Mouse (Mus musculus): ENCODE measurements around the gene 1500009C09Rik. TPM values are rescaled to one million over a fixed set of nuclear protein-coding genes. Genes with fewer than 3 reads are reported as not detected.
A peak's percentile ranks its signal among the peaks of the same experiment; 100 is the strongest.

1500009C09Rik gene
- polyA plus RNA-seq, 1 experiment = 0.19 TPM

DNA sequence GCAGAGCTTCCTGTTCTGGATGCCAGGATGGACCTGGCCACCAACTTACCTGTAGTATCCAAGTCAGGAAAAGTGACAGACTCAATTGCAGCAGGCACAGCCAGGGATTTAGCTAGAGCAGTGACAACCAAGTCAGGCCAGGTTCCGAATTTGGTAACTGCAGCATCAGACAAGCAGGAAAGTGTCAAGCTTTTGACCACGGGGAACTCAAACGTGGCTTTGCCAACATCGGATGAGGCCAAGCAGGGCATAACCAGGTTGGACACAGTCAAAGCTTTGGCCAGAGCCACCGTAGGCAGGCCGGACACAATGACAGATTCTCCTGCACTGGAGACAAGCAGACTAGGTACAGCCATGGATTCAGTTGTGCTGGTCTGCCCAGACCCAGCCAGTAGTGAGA, 20.1 kb downstream of the 1500009C09Rik start:
- no peaks in the 10 kb centered on the region for H3K36me3 ChIP-seq (ENCODE audit: control insufficient read depth, insufficient read depth, low read length)
- WGBS = 81% methylated on average over 6 of the region's 6 CpGs
- H3K4me1 ChIP-seq (ENCODE audit: control insufficient read depth, insufficient read depth, insufficient read length, low read length) = peaks cover 2% of the 10 kb centered on the region
- H3K4me3 ChIP-seq (ENCODE audit: low read depth, low read length) = no peak overlapping the region
- TF ChIP-seq CTCF (IDR thresholded peaks at IDR 0.05; ENCODE audit: extremely low read depth, insufficient read length, insufficient replicate concordance, low read depth, low read length) (no peak), POLR2A (IDR thresholded peaks at IDR 0.05; ENCODE audit: low read depth, low read length) (no peak)
- no peak overlapping the region for H3K27ac ChIP-seq (ENCODE audit: insufficient read depth, low read depth, low read length)
- peaks cover 32% of the 10 kb centered on the region for H3K27me3 ChIP-seq (ENCODE audit: control insufficient read depth, insufficient read depth, low read length)

DNA sequence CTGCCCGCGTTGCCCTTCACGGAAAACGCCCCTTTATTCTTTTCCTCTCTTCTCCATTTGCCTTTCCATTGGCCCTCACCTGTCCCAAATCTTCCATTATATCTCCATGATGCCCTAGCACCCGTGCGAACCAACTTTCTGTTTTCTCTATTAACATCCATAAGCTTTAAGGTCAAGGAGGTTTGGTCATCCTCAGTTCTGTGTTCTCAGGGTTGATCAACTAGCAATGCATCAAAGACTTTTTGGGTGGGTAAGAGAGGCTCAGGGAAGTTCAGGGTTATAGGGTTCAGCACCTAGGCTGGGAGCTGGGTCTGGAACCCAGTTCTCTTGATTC, 22.4 kb downstream of the 1500009C09Rik start, which contains the start of gene Sept3:
TSS of gene Sept3 (plus strand) at position 301 of the 334 bp plus-strand sequence.
- H3K27ac ChIP-seq (ENCODE audit: insufficient read depth, low read depth, low read length) = no peak within 1 kb of the TSS
- WGBS = 36% methylated on average over 6 of the region's 6 CpGs

DNA sequence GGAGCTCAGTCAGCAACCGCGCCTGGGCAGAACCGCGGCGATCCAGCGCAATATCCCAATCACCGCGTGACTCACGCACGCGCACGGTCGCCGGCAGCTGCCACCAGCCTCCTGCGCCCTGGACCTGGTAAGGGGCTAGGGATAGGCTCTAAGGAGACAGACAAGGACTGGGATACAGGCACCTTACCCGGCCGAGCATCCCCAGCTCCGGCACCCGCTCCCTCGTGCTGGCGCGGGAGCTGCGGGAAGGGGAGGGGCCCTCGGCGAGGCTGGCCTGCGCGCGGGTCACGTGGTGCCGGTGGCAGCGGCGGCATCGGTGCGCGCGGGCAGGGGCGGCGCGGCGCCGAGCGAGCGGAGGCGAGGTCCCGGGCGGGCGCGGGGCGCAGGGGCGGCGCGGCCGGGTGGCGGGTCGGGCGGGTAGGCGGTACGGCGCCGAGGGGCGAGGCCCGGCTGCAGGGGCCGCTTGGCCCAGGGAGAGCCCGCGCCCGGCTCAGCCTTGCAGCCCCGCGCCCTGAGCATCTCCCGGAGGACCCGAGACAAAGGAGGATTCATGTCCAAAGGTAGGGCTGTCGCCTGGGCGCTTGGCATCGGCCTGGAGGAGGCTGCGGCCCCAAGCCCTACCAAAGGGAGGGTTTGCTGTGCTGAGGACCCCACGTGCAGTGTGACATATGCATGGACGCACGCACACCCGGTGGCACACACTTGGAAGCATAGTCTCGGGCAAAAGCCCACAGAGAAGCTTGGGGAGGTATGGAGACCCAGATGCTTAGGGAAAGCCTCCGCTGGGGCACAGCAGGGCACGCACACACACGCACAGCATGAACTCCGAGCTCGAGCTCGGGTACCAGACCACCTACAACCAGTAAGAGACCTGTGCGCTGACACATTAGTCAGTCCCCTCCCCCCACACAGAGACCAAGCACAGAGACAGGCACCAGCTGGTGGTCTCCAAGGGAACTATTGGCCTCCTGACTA, 23.0 kb downstream of the 1500009C09Rik start:
- WGBS = 2% methylated on average over 86 of the region's 86 CpGs
- Histone ChIP-seq H3K27me3 (ENCODE audit: control insufficient read depth, insufficient read depth, low read length) (peaks cover 32% of the 10 kb centered on the region), H3K36me3 (ENCODE audit: control insufficient read depth, insufficient read depth, low read length) (no peaks in the 10 kb centered on the region), H3K27ac (ENCODE audit: insufficient read depth, low read depth, low read length) (no peak overlapping the region), H3K4me1 (ENCODE audit: control insufficient read depth, insufficient read depth, insufficient read length, low read length) (peaks cover 2% of the 10 kb centered on the region), H3K4me3 (ENCODE audit: low read depth, low read length) (peak overlapping the region; percentile 45)
- TF ChIP-seq CTCF (IDR thresholded peaks at IDR 0.05; ENCODE audit: extremely low read depth, insufficient read length, insufficient replicate concordance, low read depth, low read length) = no peak
- TF ChIP-seq POLR2A (IDR thresholded peaks at IDR 0.05; ENCODE audit: low read depth, low read length) = no peak

More for the DNA sequence above, 22.4 kb downstream of the 1500009C09Rik start, which contains the start of gene Sept3:
- Histone ChIP-seq H3K27me3 (ENCODE audit: control insufficient read depth, insufficient read depth, low read length) (peaks cover 32% of the 10 kb centered on the region), H3K4me3 (ENCODE audit: low read depth, low read length) (peak within 1 kb of the TSS; percentile 45), H3K4me1 (ENCODE audit: control insufficient read depth, insufficient read depth, insufficient read length, low read length) (peaks cover 2% of the 10 kb centered on the region), H3K36me3 (ENCODE audit: control insufficient read depth, insufficient read depth, low read length) (no peaks in the 10 kb centered on the region)
- no peak for TF ChIP-seq CTCF (IDR thresholded peaks at IDR 0.05; ENCODE audit: extremely low read depth, insufficient read length, insufficient replicate concordance, low read depth, low read length)
- TF ChIP-seq POLR2A (IDR thresholded peaks at IDR 0.05; ENCODE audit: low read depth, low read length) = no peak

DNA sequence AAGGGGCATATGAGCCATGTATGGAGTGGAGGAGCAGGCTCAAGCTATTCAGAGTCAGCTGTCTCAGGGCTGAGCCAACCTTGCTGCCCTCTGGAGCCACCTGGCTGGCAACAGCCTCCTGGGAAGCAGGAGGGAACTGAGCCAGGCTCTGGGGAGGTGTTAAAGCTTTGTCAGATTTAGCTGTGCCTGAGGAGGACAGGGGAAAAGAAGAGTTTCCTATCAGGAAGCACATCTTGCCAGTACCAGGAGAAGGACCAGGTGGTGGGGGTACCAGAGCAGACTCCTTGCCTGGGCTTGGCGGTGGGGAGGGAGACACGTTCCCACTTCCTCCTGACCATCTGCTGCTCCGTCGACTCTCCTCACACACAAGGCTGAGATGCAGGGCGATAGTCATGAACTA, 25.4 kb downstream of the 1500009C09Rik start:
- WGBS = 69% methylated on average over 5 of the region's 5 CpGs
- no peak for TF ChIP-seq CTCF (IDR thresholded peaks at IDR 0.05; ENCODE audit: extremely low read depth, insufficient read length, insufficient replicate concordance, low read depth, low read length)
- no peak for TF ChIP-seq POLR2A (IDR thresholded peaks at IDR 0.05; ENCODE audit: low read depth, low read length)
- Histone ChIP-seq H3K36me3 (ENCODE audit: control insufficient read depth, insufficient read depth, low read length) (no peaks in the 10 kb centered on the region), H3K27ac (ENCODE audit: insufficient read depth, low read depth, low read length) (no peak overlapping the region), H3K4me1 (ENCODE audit: control insufficient read depth, insufficient read depth, insufficient read length, low read length) (peaks cover 2% of the 10 kb centered on the region), H3K27me3 (ENCODE audit: control insufficient read depth, insufficient read depth, low read length) (peaks cover 29% of the 10 kb centered on the region), H3K4me3 (ENCODE audit: low read depth, low read length) (no peak overlapping the region)

DNA sequence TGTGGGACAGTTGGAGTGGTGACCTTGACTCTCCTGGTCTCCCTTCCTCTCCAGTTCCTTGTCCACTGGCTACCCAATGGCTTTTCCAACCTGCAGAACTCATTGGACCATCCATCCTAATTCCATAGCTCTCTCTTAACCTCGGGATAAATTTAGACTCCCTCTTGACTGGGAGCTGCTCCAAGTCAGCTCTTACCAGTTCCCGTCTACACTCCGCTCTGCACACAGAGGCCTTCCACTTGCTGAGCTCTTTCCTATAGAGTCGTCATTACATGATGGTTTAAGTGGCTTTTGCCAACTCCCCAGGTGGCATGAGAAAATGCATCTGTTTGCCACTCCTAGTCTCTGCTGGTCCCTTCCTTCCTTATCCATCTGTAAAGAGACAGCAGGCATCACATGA, 28.4 kb downstream of the 1500009C09Rik start:
- peaks cover 14% of the 10 kb centered on the region for H3K27me3 ChIP-seq (ENCODE audit: control insufficient read depth, insufficient read depth, low read length)
- no peak overlapping the region for H3K27ac ChIP-seq (ENCODE audit: insufficient read depth, low read depth, low read length)
- no peak overlapping the region for H3K4me3 ChIP-seq (ENCODE audit: low read depth, low read length)
- 64% methylated on average over 4 of the region's 4 CpGs for WGBS
- H3K4me1 ChIP-seq (ENCODE audit: control insufficient read depth, insufficient read depth, insufficient read length, low read length) = no peaks in the 10 kb centered on the region
- H3K36me3 ChIP-seq (ENCODE audit: control insufficient read depth, insufficient read depth, low read length) = no peaks in the 10 kb centered on the region
- no peak for TF ChIP-seq CTCF (IDR thresholded peaks at IDR 0.05; ENCODE audit: extremely low read depth, insufficient read length, insufficient replicate concordance, low read depth, low read length)

DNA sequence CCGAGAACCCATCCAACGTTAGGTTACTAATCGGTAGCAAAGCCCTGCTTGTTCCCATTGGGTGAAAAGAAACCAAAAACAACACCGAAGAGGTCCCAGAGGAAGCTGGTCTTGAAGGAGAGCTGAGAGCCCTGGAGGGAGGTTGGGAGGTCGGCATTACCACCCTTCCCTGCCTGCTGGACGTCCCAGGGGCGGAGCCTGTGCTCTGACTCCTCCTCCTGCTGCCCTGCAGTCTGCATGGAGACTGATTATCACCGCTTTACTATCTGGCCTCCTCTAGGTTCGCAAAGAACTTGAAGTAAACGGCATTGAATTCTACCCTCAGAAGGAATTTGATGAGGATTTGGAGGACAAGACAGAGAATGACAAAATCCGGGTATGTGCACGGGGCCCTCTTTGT, 34.0 kb downstream of the 1500009C09Rik start:
- Histone ChIP-seq H3K4me3 (ENCODE audit: low read depth, low read length) (no peak overlapping the region), H3K36me3 (ENCODE audit: control insufficient read depth, insufficient read depth, low read length) (no peaks in the 10 kb centered on the region), H3K27me3 (ENCODE audit: control insufficient read depth, insufficient read depth, low read length) (peaks cover 3% of the 10 kb centered on the region; the same call in 1 of the 2 replicates), H3K27ac (ENCODE audit: insufficient read depth, low read depth, low read length) (no peak overlapping the region), H3K4me1 (ENCODE audit: control insufficient read depth, insufficient read depth, insufficient read length, low read length) (no peaks in the 10 kb centered on the region)
- TF ChIP-seq CTCF (IDR thresholded peaks at IDR 0.05; ENCODE audit: extremely low read depth, insufficient read length, insufficient replicate concordance, low read depth, low read length) (no peak), POLR2A (IDR thresholded peaks at IDR 0.05; ENCODE audit: low read depth, low read length) (no peak)
- 53% methylated on average over 12 of the region's 12 CpGs for WGBS

DNA sequence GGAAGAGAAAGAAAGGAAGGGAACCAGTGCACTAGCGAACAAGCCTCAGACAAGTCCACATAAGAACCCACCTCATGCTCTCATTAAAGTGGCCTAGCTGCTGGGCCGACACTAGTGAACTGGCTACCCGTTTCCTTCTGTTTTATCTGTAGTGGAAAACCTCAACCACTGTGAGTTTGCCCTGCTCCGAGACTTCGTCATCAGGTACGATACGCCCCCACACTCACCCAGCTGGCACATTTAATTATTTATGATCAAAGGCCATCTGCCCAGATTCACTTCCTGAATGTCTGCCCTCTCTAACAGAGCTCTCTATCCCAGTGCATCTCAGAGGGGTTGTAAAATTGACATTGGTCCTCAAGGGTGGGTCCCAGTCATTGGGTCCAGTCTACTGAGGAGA, 38.1 kb downstream of the 1500009C09Rik start:
- no peaks in the 10 kb centered on the region for H3K36me3 ChIP-seq (ENCODE audit: control insufficient read depth, insufficient read depth, low read length)
- WGBS = 35% methylated on average over 7 of the region's 7 CpGs
- no peaks in the 10 kb centered on the region for H3K4me1 ChIP-seq (ENCODE audit: control insufficient read depth, insufficient read depth, insufficient read length, low read length)
- H3K27ac ChIP-seq (ENCODE audit: insufficient read depth, low read depth, low read length) = no peak overlapping the region
- TF ChIP-seq POLR2A (IDR thresholded peaks at IDR 0.05; ENCODE audit: low read depth, low read length) = no peak
- TF ChIP-seq CTCF (IDR thresholded peaks at IDR 0.05; ENCODE audit: extremely low read depth, insufficient read length, insufficient replicate concordance, low read depth, low read length) = no peak
- peaks cover 7% of the 10 kb centered on the region for H3K27me3 ChIP-seq (ENCODE audit: control insufficient read depth, insufficient read depth, low read length)
- H3K4me3 ChIP-seq (ENCODE audit: low read depth, low read length) = no peak overlapping the region
